Mouse (Mus musculus) MEL (cell line): ENCODE measurements at regions not wholly inside any gene's neighbourhood (a gene's known extent, or its start where the extent isn't known, plus 50 kb on each side); places are given as distances from the start of the nearest gene placed in this dataset.

Experiments used
- DNase-seq: peaks from one replicate; pipeline ENCODE4 v3.0.0; 2011; ENCODE audit warnings: low read depth, low spot score
- H3K27ac ChIP-seq: 2 replicates; pipeline ENCODE4 v1.5.1; 2012; ENCODE audit warnings: low read depth, mild to moderate bottlenecking, control low read depth, low read length, moderate library complexity; ENCODE audit not compliant: control insufficient read depth
- H3K27me3 ChIP-seq, 2 experiments: fragments of 150-350 bp in 1 of 2; sonication (generic) in 1 of 2; 2 replicates each; pipeline ENCODE4 v1.6.1; 2012; ENCODE audit warnings: low read length in 2 of 2, mild to moderate bottlenecking in 2 of 2, improper control_type of control experiment in 1 of 2, moderate library complexity in 1 of 2; ENCODE audit not compliant: insufficient read depth in 2 of 2, control insufficient read depth in 1 of 2
- H3K36me3 ChIP-seq, 2 experiments: 2 replicates each; pipeline ENCODE4 v1.6.1; 2012 to 2014; ENCODE audit warnings: low read length in 2 of 2, improper control_type of control experiment in 1 of 2, inconsistent platforms in 1 of 2, mild to moderate bottlenecking in 1 of 2; ENCODE audit not compliant: insufficient read depth in 2 of 2, control insufficient read depth in 1 of 2
- H3K4me1 ChIP-seq, 2 experiments: fragments of 150-350 bp in 1 of 2; sonication (generic) in 1 of 2; 2 replicates each; pipeline ENCODE4 v1.6.1; 2012; ENCODE audit warnings: low read length in 2 of 2, improper control_type of control experiment in 1 of 2, mild to moderate bottlenecking in 1 of 2; ENCODE audit not compliant: insufficient read depth in 2 of 2, control insufficient read depth in 1 of 2
- H3K4me3 ChIP-seq, 2 experiments: fragments of 150-350 bp in 1 of 2; sonication (generic) in 1 of 2; 2 replicates each; pipeline ENCODE4 v1.5.1; 2012; ENCODE audit warnings: low read depth in 2 of 2, low read length in 2 of 2, mild to moderate bottlenecking in 2 of 2, moderate library complexity in 2 of 2, control low read depth in 1 of 2, improper control_type of control experiment in 1 of 2; ENCODE audit not compliant: control insufficient read depth in 1 of 2, insufficient read depth in 1 of 2
- H3K79me2 ChIP-seq: 2 replicates; pipeline ENCODE4 v1.6.1; 2012; ENCODE audit warnings: mild to moderate bottlenecking, low read length, moderate library complexity; ENCODE audit not compliant: control insufficient read depth, poor library complexity, insufficient read depth
- H3K9ac ChIP-seq: 2 replicates; pipeline ENCODE4 v1.6.1; 2012; ENCODE audit warnings: low read depth, mild to moderate bottlenecking, control low read depth, low read length, moderate library complexity; ENCODE audit not compliant: control insufficient read depth, poor library complexity, severe bottlenecking
- H3K9me3 ChIP-seq: fragments of 150-350 bp; sonication (generic); replicated peaks from 2 replicates; pipeline ENCODE4 v1.6.1; 2012; ENCODE audit warnings: mild to moderate bottlenecking, low read length, improper control_type of control experiment, moderate library complexity; ENCODE audit not compliant: insufficient read depth
- BHLHE40 ChIP-seq: IDR thresholded peaks from 2 replicates; pipeline ENCODE4 v1.6.1; 2012; ENCODE audit warnings: low read depth, mild to moderate bottlenecking, inconsistent platforms, low read length, improper control_type of control experiment, borderline replicate concordance
- CHD1 ChIP-seq: IDR thresholded peaks from 2 replicates; pipeline ENCODE4 v1.6.1; 2012; ENCODE audit warnings: low read depth, mild to moderate bottlenecking, inconsistent platforms, low read length, improper control_type of control experiment
- CHD2 ChIP-seq: IDR thresholded peaks from 2 replicates; pipeline ENCODE4 v1.6.1; 2011; ENCODE audit warnings: low read length, improper control_type of control experiment
- CTCF ChIP-seq, 3 experiments: IDR thresholded peaks in 2 of 3; conservative IDR thresholded peaks in 1 of 3; 2 replicates each; pipeline ENCODE4 v1.5.1; 2011 to 2012; ENCODE audit warnings: low read length in 3 of 3, low read depth in 2 of 3, mild to moderate bottlenecking in 2 of 3, improper control_type of control experiment in 1 of 3, inconsistent platforms in 1 of 3, mixed read lengths in 1 of 3, moderate library complexity in 1 of 3; ENCODE audit not compliant: control insufficient read depth in 1 of 3, insufficient read depth in 1 of 3, poor library complexity in 1 of 3, severe bottlenecking in 1 of 3
- E2F4 ChIP-seq: IDR thresholded peaks from 2 replicates; pipeline ENCODE4 v1.6.1; 2011; ENCODE audit warnings: low read depth, low read length, improper control_type of control experiment, borderline replicate concordance
- ELF1 ChIP-seq: IDR thresholded peaks from 2 replicates; pipeline ENCODE4 v1.6.1; 2014; ENCODE audit warnings: low read depth, mild to moderate bottlenecking, inconsistent platforms, low read length, improper control_type of control experiment, moderate library complexity
- EP300 ChIP-seq, 2 experiments: IDR thresholded peaks; 2 replicates each; pipeline ENCODE4 v1.6.1; 2011; ENCODE audit warnings: improper control_type of control experiment in 2 of 2, low read length in 2 of 2, low read depth in 1 of 2, mild to moderate bottlenecking in 1 of 2
- GABPA ChIP-seq: IDR thresholded peaks from 2 replicates; pipeline ENCODE4 v1.6.1; 2012; ENCODE audit warnings: low read depth, mild to moderate bottlenecking, inconsistent platforms, low read length, improper control_type of control experiment, moderate library complexity
- MAFK ChIP-seq: IDR thresholded peaks from 2 replicates; pipeline ENCODE4 v1.6.1; 2011; ENCODE audit warnings: low read depth, mild to moderate bottlenecking, low read length, improper control_type of control experiment, borderline replicate concordance
- MYB ChIP-seq: IDR thresholded peaks from 2 replicates; pipeline ENCODE4 v1.6.1; 2011; ENCODE audit warnings: mild to moderate bottlenecking, low read depth, low read length, improper control_type of control experiment
- POLR2A ChIP-seq, 2 experiments: IDR thresholded peaks; 2 replicates each; pipeline ENCODE4 v1.6.1; 2011 to 2012; ENCODE audit warnings: low read length in 2 of 2, mild to moderate bottlenecking in 2 of 2, control low read depth in 1 of 2, improper control_type of control experiment in 1 of 2, low read depth in 1 of 2, moderate library complexity in 1 of 2; ENCODE audit not compliant: control insufficient read depth in 1 of 2, insufficient read depth in 1 of 2, poor library complexity in 1 of 2
- POLR2AphosphoS5 ChIP-seq: IDR thresholded peaks from 2 replicates; pipeline ENCODE4 v1.6.1; 2012; ENCODE audit warnings: low read depth, borderline replicate concordance, mild to moderate bottlenecking, inconsistent platforms, low read length, moderate library complexity, mixed read lengths
- RCOR1 ChIP-seq: IDR thresholded peaks from 2 replicates; pipeline ENCODE4 v1.6.1; 2012; ENCODE audit warnings: low read depth, mild to moderate bottlenecking, inconsistent platforms, low read length, improper control_type of control experiment
- SIN3A ChIP-seq: IDR thresholded peaks from 2 replicates; pipeline ENCODE4 v1.6.1; 2012; ENCODE audit warnings: low read length, improper control_type of control experiment, inconsistent platforms
- SMC3 ChIP-seq: IDR thresholded peaks from 2 replicates; pipeline ENCODE4 v1.6.1; 2011; ENCODE audit warnings: low read depth, low read length, improper control_type of control experiment
- TAL1 ChIP-seq: IDR thresholded peaks from 2 replicates; pipeline ENCODE4 v1.6.1; 2012; ENCODE audit warnings: mild to moderate bottlenecking, inconsistent platforms, low read length, moderate library complexity, mixed read lengths
- TBP ChIP-seq: IDR thresholded peaks from 2 replicates; pipeline ENCODE4 v1.8.0; 2011; ENCODE audit warnings: low read depth, low read length, improper control_type of control experiment
- TCF12 ChIP-seq: IDR thresholded peaks from 2 replicates; pipeline ENCODE4 v1.6.1; 2014; ENCODE audit warnings: low read depth, mild to moderate bottlenecking, inconsistent platforms, low read length, improper control_type of control experiment, moderate library complexity
- USF1 ChIP-seq: IDR thresholded peaks from 2 replicates; pipeline ENCODE4 v1.6.1; 2014; ENCODE audit warnings: low read depth, mild to moderate bottlenecking, inconsistent platforms, low read length, improper control_type of control experiment, moderate library complexity
- ZKSCAN1 ChIP-seq: IDR thresholded peaks from 2 replicates; pipeline ENCODE4 v1.6.1; 2012; ENCODE audit warnings: low read depth, mild to moderate bottlenecking, inconsistent platforms, low read length, improper control_type of control experiment, moderate library complexity

DNA sequence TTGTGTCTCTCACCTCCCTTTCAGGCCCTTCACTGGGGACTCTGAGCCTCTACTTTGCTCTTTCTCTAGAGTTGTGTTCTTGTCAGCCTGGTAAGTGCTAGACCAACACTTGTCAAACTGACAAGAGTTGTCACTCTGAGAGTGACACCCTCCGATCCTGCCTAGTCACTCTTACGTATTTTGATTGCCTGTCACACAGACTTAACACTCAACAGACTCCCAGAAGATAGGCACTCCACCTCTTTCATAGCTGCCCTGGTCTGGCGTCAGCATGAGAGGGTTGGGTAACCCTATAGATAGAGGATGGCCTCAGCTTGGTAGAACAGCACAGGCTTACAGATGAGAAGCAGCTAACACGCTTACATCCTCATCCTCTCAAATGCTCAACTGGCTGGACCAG is 62.0 kb upstream of the Eomes start:
- Histone ChIP-seq H3K27ac (no peak overlapping the region), H3K36me3 (no peaks in the 10 kb centered on the region), H3K9ac (no peak overlapping the region), H3K79me2 (no peaks in the 10 kb centered on the region), H3K9me3 (no peaks in the 10 kb centered on the region), H3K4me3 (no peak overlapping the region), H3K27me3 (no peaks in the 10 kb centered on the region), H3K4me1 (no peaks in the 10 kb centered on the region)
- DNase-seq: no peak
- TF ChIP-seq SIN3A (no peak), POLR2A (IDR thresholded peaks at IDR 0.05; ENCODE audit: control insufficient read depth in 1 of 2, insufficient read depth in 1 of 2, low read depth in 1 of 2, low read length in 2 of 2, poor library complexity in 1 of 2) (no peak), ELF1 (no peak), MAFK (no peak), E2F4 (no peak), TAL1 (no peak), TCF12 (no peak), RCOR1 (no peak), ZKSCAN1 (no peak), POLR2AphosphoS5 (no peak), CTCF (IDR thresholded peaks at IDR 0.05 in 2 of 3, conservative IDR thresholded peaks at IDR 0.05 in 1 of 3; ENCODE audit: control insufficient read depth in 1 of 3, insufficient read depth in 1 of 3, low read depth in 2 of 3, low read length in 3 of 3, poor library complexity in 1 of 3, severe bottlenecking in 1 of 3) (no peak), BHLHE40 (no peak), GABPA (no peak)

GRCm38 (mm10) chr9:118416475-118416874 is 61.5 kb upstream of the Eomes start:
- no peaks in the 10 kb centered on the region for H3K9me3 ChIP-seq
- no peak for DNase-seq
- no peaks in the 10 kb centered on the region for H3K4me1 ChIP-seq
- no peaks in the 10 kb centered on the region for H3K36me3 ChIP-seq
- H3K27me3 ChIP-seq: no peaks in the 10 kb centered on the region
- no peak overlapping the region for H3K9ac ChIP-seq
- TF ChIP-seq MYB: no peak
- H3K4me3 ChIP-seq: no peak overlapping the region
- H3K27ac ChIP-seq: no peak overlapping the region
- no peaks in the 10 kb centered on the region for H3K79me2 ChIP-seq

DNA sequence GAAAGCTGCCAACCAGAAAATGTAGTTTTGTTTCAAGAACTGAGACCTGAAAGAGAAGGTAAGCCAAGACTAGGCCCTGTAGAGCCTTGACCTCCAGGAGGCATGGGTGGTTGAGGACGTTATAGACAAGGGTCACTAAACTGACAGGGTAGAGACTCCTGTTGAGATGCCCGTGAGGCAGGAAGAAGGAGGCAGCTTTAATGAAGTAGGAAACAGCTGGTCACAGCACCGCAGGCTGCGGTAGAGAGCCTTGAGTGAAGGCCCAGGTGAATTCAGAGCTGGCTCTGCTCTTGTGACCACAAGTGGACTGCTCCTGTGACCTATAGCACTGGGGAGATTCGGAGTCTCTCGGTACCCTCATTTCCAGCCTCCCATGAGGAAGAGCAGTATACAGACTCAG is 53.7 kb upstream of the Eomes start:
- TF ChIP-seq CTCF (IDR thresholded peaks at IDR 0.05 in 2 of 3, conservative IDR thresholded peaks at IDR 0.05 in 1 of 3; ENCODE audit: control insufficient read depth in 1 of 3, insufficient read depth in 1 of 3, low read depth in 2 of 3, low read length in 3 of 3, poor library complexity in 1 of 3, severe bottlenecking in 1 of 3) (no peak), TAL1 (no peak), CHD2 (no peak), TBP (no peak), CHD1 (no peak), USF1 (no peak), GABPA (no peak), EP300 (IDR thresholded peaks at IDR 0.05; ENCODE audit: low read depth in 1 of 2, low read length in 2 of 2) (no peak), SMC3 (no peak)
- H3K27ac ChIP-seq: no peak overlapping the region
- H3K9me3 ChIP-seq: no peaks in the 10 kb centered on the region
- no peaks in the 10 kb centered on the region for H3K36me3 ChIP-seq
- H3K4me3 ChIP-seq: no peak overlapping the region
- H3K4me1 ChIP-seq: no peaks in the 10 kb centered on the region
- DNase-seq: no peak
- H3K79me2 ChIP-seq: no peaks in the 10 kb centered on the region
- H3K27me3 ChIP-seq: no peaks in the 10 kb centered on the region; a peak in 1 of 4 replicates
- no peak overlapping the region for H3K9ac ChIP-seq
